Mouse (Mus musculus) kidney, adult 2 months (tissue): Measurements from ENCODE around the gene Dlx3.

ENCODE experiments used
- CTCF ChIP-seq: fragments of 200-500 bp; conservative IDR thresholded peaks from 2 replicates; pipeline ENCODE4 v1.5.1; 2011; ENCODE audit warnings: low read depth, mild to moderate bottlenecking, control low read depth, low read length, moderate library complexity, mixed read lengths; ENCODE audit not compliant: insufficient read depth, insufficient read length
- POLR2A ChIP-seq: fragments of 200-500 bp; IDR thresholded peaks from one replicate; pipeline ENCODE4 v1.6.1; 2011; ENCODE audit warnings: low read depth, low read length, control low read depth

DNA sequence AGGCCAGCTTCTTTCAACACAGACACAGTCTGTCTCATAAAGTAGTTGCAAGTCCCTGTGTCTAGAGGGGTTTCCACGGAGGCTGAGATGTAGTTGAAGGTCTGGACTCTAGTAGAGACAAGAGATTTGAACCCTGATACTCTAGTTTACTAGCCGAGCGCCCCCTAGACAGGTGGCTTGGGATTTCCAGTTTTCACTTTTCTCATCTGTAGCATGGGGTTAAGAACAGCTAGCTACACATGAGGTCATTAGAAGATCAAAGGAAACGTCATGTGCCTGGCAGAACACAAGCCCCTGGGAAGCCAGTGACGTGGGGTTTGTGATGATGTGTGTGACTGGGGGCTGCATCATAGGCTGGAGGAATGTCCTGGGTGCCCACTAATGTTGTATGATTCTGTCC lies 37.4 kb downstream of the Dlx3 start:
- TF ChIP-seq CTCF (no peak), POLR2A (no peak)
